Mouse (Mus musculus) thymus, adult 2 months (tissue): ENCODE measurements around the gene Yeats2.

ENCODE experiments used
- CTCF ChIP-seq: fragments of 200-500 bp; IDR thresholded peaks from 2 replicates; pipeline ENCODE4 v1.5.1; 2012; ENCODE audit warnings: mild to moderate bottlenecking, control low read depth, low read length, moderate library complexity, borderline replicate concordance; ENCODE audit not compliant: control insufficient read depth, poor library complexity, insufficient read depth; ENCODE audit errors: extremely low read depth
- POLR2A ChIP-seq: fragments of 200-500 bp; IDR thresholded peaks from 2 replicates; pipeline ENCODE4 v1.6.1; 2012; ENCODE audit warnings: mild to moderate bottlenecking, low read length, control low read depth, moderate library complexity; ENCODE audit not compliant: control insufficient read depth, poor library complexity, insufficient read depth; ENCODE audit errors: extremely low read depth

- TF ChIP-seq CTCF, result no peak
- no peak for TF ChIP-seq POLR2A
Measured at GRCm38 (mm10) chr16:20151991-20152390, 11.1 kb downstream of the Yeats2 start.
